Mouse (Mus musculus) lung, postnatal 0 days (tissue): ENCODE results near the gene Sez6.

Experiments
- CTCF ChIP-seq: IDR thresholded peaks from 2 replicates; pipeline ENCODE4 v1.5.1; 2016; ENCODE audit warnings: antibody characterized with exemption, mild to moderate bottlenecking
- EP300 ChIP-seq: IDR thresholded peaks from 2 replicates; pipeline ENCODE4 v1.6.1; 2016; ENCODE audit warnings: antibody characterized with exemption, mild to moderate bottlenecking, control low read depth

DNA sequence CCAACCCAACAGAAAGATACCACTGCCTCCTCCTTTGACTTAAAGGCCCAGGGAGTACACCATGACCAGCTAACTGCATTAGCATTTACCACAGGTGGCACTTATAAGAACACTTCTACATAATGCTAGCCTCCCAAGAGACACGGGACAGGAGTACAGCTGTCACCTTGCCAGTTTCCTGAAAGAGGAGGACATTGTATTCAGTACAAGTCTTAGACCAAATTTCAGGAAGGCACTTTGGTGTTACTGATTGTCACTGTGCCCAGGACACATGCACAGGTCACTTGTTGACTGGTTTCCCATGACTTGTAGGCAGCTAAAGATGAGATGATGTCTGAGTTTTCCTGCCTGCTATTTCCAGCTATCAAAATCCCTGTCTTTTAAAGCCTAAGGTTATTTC lies 65.0 kb downstream of the Sez6 start:
- TF ChIP-seq EP300 (no peak), CTCF (no peak)
